Comparison of ENCODE assay signal across 17 mouse cellular contexts in genomic region chr15:27670708-27671107, GRCm38 (mm10). TPM values are rescaled to one million over a fixed set of nuclear protein-coding genes. Genes with fewer than 3 reads are reported as not detected.
DNase-seq lines count a peak whose midpoint lies in the region; ATAC-seq and TF ChIP-seq lines count a peak whose summit lies in the region.
"Had no signal": no experiment of that assay in that cellular context is flagged by ENCODE, and none has a peak within 500 bp of the region (broad histone marks: within the 10 kb centered on the region; RNA-seq: fewer than 3 reads in every experiment).

No protein-coding gene starts in this region.

- H3K27ac ChIP-seq in MEL (ENCODE audit: control insufficient read depth, low read depth, low read length): peak overlapping the region; percentile 83
- H3K27ac ChIP-seq: embryonic facial prominence, embryonic 13.5 days; limb, embryonic 12.5 days; liver, embryonic 15.5 days had no signal

- H3K27me3 ChIP-seq in MEL (ENCODE audit: control insufficient read depth in 1 of 2, insufficient read depth in 2 of 2, low read length in 2 of 2): no peaks in the 10 kb centered on the region
- H3K27me3 ChIP-seq: embryonic facial prominence, embryonic 13.5 days; limb, embryonic 12.5 days; liver, embryonic 15.5 days; Patski had no signal

- peak overlapping the region; percentile 58 for H3K9ac ChIP-seq in MEL (ENCODE audit: control insufficient read depth, low read depth, low read length, poor library complexity, severe bottlenecking)
- H3K9ac ChIP-seq: embryonic facial prominence, embryonic 13.5 days; limb, embryonic 12.5 days; liver, embryonic 15.5 days had no signal

- peaks cover 0 to 34% of the 10 kb centered on the region in 2 experiments; a peak in 2 of 4 replicates for H3K36me3 ChIP-seq in MEL (ENCODE audit: control insufficient read depth in 1 of 2, insufficient read depth in 2 of 2, low read length in 2 of 2)
- H3K36me3 ChIP-seq: embryonic facial prominence, embryonic 13.5 days; limb, embryonic 12.5 days; liver, embryonic 15.5 days had no signal

- no peaks in the 10 kb centered on the region for H3K79me2 ChIP-seq in MEL (ENCODE audit: control insufficient read depth, insufficient read depth, low read length, poor library complexity)

- no peak for TF ChIP-seq RAD21 in MEL (IDR thresholded peaks at IDR 0.05; ENCODE audit: low read depth, low read length)

- peak; percentile 35 to 53; a peak in 2 of 4 replicates for TF ChIP-seq EP300 in MEL (IDR thresholded peaks at IDR 0.05; ENCODE audit: low read depth in 1 of 2, low read length in 2 of 2)

- H3K4me1 ChIP-seq in MEL (ENCODE audit: control insufficient read depth in 1 of 2, insufficient read depth in 2 of 2, low read length in 2 of 2): peaks cover 30 to 43% of the 10 kb centered on the region in 2 experiments
- H3K4me1 ChIP-seq: embryonic facial prominence, embryonic 13.5 days had no signal

- peak overlapping the region; percentile 49 to 60 for H3K4me3 ChIP-seq in MEL (ENCODE audit: control insufficient read depth in 1 of 2, insufficient read depth in 1 of 2, low read depth in 2 of 2, low read length in 2 of 2)
- H3K4me3 ChIP-seq: embryonic facial prominence, embryonic 13.5 days; limb, embryonic 12.5 days; liver, embryonic 15.5 days; megakaryocyte, embryonic 14.5 days had no signal

- H3K9me3 ChIP-seq in MEL (replicated peaks; ENCODE audit: insufficient read depth, low read length): no peaks in the 10 kb centered on the region
- H3K9me3 ChIP-seq: embryonic facial prominence, embryonic 13.5 days; limb, embryonic 12.5 days; liver, embryonic 15.5 days; megakaryocyte, embryonic 14.5 days had no signal

- peak; percentile 89 for DNase-seq in CD4-positive, CD25-positive, alpha-beta regulatory T cell, adult 2 months (ENCODE audit: low read depth, low spot score)
- peak; percentile 91 for DNase-seq in MEL (ENCODE audit: low read depth, low spot score)
- peak; percentile 61 to 74 for DNase-seq in thymus, postnatal 10 days (ENCODE audit: low spot score in 2 of 2)
- no peak for DNase-seq in lung, postnatal 14 days
- no peak for DNase-seq in urinary bladder, adult 2 months (ENCODE audit: low spot score)
- DNase-seq in adrenal gland, postnatal 25 days: no peak
- DNase-seq: cerebellum, adult 9-11 months; kidney, postnatal 25 days; retina, postnatal 1 day had no signal

- peak; percentile 40; the same call in 1 of the 2 replicates for ATAC-seq in megakaryocyte-erythroid progenitor cell, adult 5-6 weeks (replicated peaks; ENCODE audit: low FRiP score, low TSS enrichment, poor library complexity, severe bottlenecking)
- ATAC-seq: hindbrain, embryonic 16.5 days; lung, postnatal 0 days; Patski had no signal

- TF ChIP-seq POLR2A in MEL (IDR thresholded peaks at IDR 0.05; ENCODE audit: control insufficient read depth in 1 of 2, insufficient read depth in 1 of 2, low read depth in 1 of 2, low read length in 2 of 2, poor library complexity in 1 of 2): peak in 1 of 2 experiments; percentile 65; a peak in 2 of 4 replicates

- TF ChIP-seq CTCF in MEL (IDR thresholded peaks at IDR 0.05 in 2 of 3, conservative IDR thresholded peaks at IDR 0.05 in 1 of 3; ENCODE audit: control insufficient read depth in 1 of 3, insufficient read depth in 1 of 3, low read depth in 2 of 3, low read length in 3 of 3, poor library complexity in 1 of 3, severe bottlenecking in 1 of 3): no peak

TF ChIP-seq in MEL, 35 proteins besides CTCF, POLR2A, EP300 and RAD21:
- TF ChIP-seq NELFE (IDR thresholded peaks at IDR 0.05; ENCODE audit: low read depth, low read length) (peak; percentile 69), CHD1 (IDR thresholded peaks at IDR 0.05; ENCODE audit: low read depth, low read length) (0 out of 2 replicates have a peak, but pooled peaks have one; percentile 10), SMC3 (IDR thresholded peaks at IDR 0.05; ENCODE audit: low read depth, low read length) (no peak), MAZ (IDR thresholded peaks at IDR 0.05; ENCODE audit: low read depth, low read length) (no peak), ZC3H11A (IDR thresholded peaks at IDR 0.05; ENCODE audit: low read depth, low read length) (no peak), MAFK (IDR thresholded peaks at IDR 0.05; ENCODE audit: borderline replicate concordance, low read depth, low read length) (no peak), MYC (IDR thresholded peaks at IDR 0.05; ENCODE audit: low read depth, low read length) (no peak), ETS1 (IDR thresholded peaks at IDR 0.05; ENCODE audit: low read depth, low read length) (peak; percentile 67), USF2 (IDR thresholded peaks at IDR 0.05; ENCODE audit: borderline replicate concordance in 1 of 2, insufficient read depth in 1 of 2, low read depth in 1 of 2, low read length in 2 of 2) (no peak), ZNF384 (IDR thresholded peaks at IDR 0.05; ENCODE audit: low read depth, low read length) (no peak), TCF12 (IDR thresholded peaks at IDR 0.05; ENCODE audit: low read depth, low read length) (peak; percentile 62), E2F4 (IDR thresholded peaks at IDR 0.05; ENCODE audit: borderline replicate concordance, low read depth, low read length) (no peak), RCOR1 (IDR thresholded peaks at IDR 0.05; ENCODE audit: low read depth, low read length) (peak; percentile 62), HCFC1 (IDR thresholded peaks at IDR 0.05; ENCODE audit: low read depth, low read length) (peak; percentile 61; the same call in 1 of the 2 replicates), ELF1 (IDR thresholded peaks at IDR 0.05; ENCODE audit: low read depth, low read length) (peak; percentile 60; the same call in 1 of the 2 replicates), POLR2AphosphoS5 (IDR thresholded peaks at IDR 0.05; ENCODE audit: borderline replicate concordance, low read depth, low read length) (no peak), MXI1 (IDR thresholded peaks at IDR 0.05; ENCODE audit: low read depth, low read length) (peak; percentile 67; the same call in 1 of the 2 replicates), BHLHE40 (IDR thresholded peaks at IDR 0.05; ENCODE audit: borderline replicate concordance, low read depth, low read length) (0 out of 2 replicates have a peak, but pooled peaks have one; percentile 14), SIN3A (IDR thresholded peaks at IDR 0.05; ENCODE audit: low read length) (peak; percentile 73), GABPA (IDR thresholded peaks at IDR 0.05; ENCODE audit: low read depth, low read length) (no peak), TAL1 (IDR thresholded peaks at IDR 0.05; ENCODE audit: low read length) (no peak), POLR2AphosphoS2 (IDR thresholded peaks at IDR 0.05; ENCODE audit: low read length) (peak; percentile 52; the same call in 1 of the 2 replicates), JUND (IDR thresholded peaks at IDR 0.05; ENCODE audit: low read depth, low read length) (0 out of 2 replicates have a peak, but pooled peaks have one; percentile 70), ZKSCAN1 (IDR thresholded peaks at IDR 0.05; ENCODE audit: low read depth, low read length) (no peak), MYB (IDR thresholded peaks at IDR 0.05; ENCODE audit: low read depth, low read length) (no peak), KAT2A (conservative IDR thresholded peaks at IDR 0.05; ENCODE audit: low read depth, low read length) (no peak), CHD2 (IDR thresholded peaks at IDR 0.05; ENCODE audit: low read length) (no peak), GATA1 (IDR thresholded peaks at IDR 0.05; ENCODE audit: low read depth, low read length) (peak; percentile 66), TBP (IDR thresholded peaks at IDR 0.05; ENCODE audit: low read depth, low read length) (peak; percentile 84; the same call in 1 of the 2 replicates), ZMIZ1 (IDR thresholded peaks at IDR 0.05; ENCODE audit: low read depth, low read length) (no peak), UBTF (IDR thresholded peaks at IDR 0.05; ENCODE audit: borderline replicate concordance, insufficient read depth, low read depth, low read length) (no peak), NRF1 (IDR thresholded peaks at IDR 0.05; ENCODE audit: insufficient read depth, low read depth, low read length, poor library complexity, severe bottlenecking) (no peak), USF1 (IDR thresholded peaks at IDR 0.05; ENCODE audit: low read depth, low read length) (no peak), MEF2A (IDR thresholded peaks at IDR 0.05; ENCODE audit: extremely low read depth, insufficient replicate concordance, low read depth, low read length, poor library complexity, severe bottlenecking) (no peak), MAX (IDR thresholded peaks at IDR 0.05; ENCODE audit: low read length) (peak; percentile 79)

RNA-seq across cellular contexts. Expression of gene Otulinl, which starts 10.7 kb away (rescaled TPM):
- total RNA-seq in MEL (2012; rRNA removed): 0.42 and 0.50 TPM in 2 replicates
- under 1 TPM in 1 of 2 experiments, not detected in 1; 0.14 TPM for polyA plus RNA-seq in MEL (2012; ENCODE audit: insufficient read depth in 1 of 2, insufficient read length in 2 of 2, low read depth in 1 of 2, low replicate concordance in 2 of 2, missing spikeins in 1 of 2)
- total RNA-seq in megakaryocyte-erythroid progenitor cell, adult 5-6 weeks (2014; fragmentation: Nextera tagmentation): 6.9 and 12.7 TPM in 2 replicates
- total RNA-seq in megakaryocyte-erythroid progenitor cell, adult 5-6 weeks (2017): 3.6 and 4.0 TPM in 2 replicates
- polyA plus RNA-seq in urinary bladder, adult 2 months (2012; rRNA removed): 12.6 and 14.9 TPM in 2 replicates
- total RNA-seq in adrenal gland, postnatal 25 days (2021): 3.6 and 4.3 TPM in 2 replicates

RNA-seq across cellular contexts. Expression of gene Otulin, which starts 40.2 kb away (rescaled TPM):
- total RNA-seq in MEL (2012; rRNA removed): 64.2 and 65.5 TPM in 2 replicates
- 10 to 100 TPM in 1 of 2 experiments, not detected in 1; 70.6 TPM for polyA plus RNA-seq in MEL (2012; ENCODE audit: insufficient read depth in 1 of 2, insufficient read length in 2 of 2, low read depth in 1 of 2, low replicate concordance in 2 of 2, missing spikeins in 1 of 2)
- total RNA-seq in megakaryocyte-erythroid progenitor cell, adult 5-6 weeks (2014; fragmentation: Nextera tagmentation): 36.3 and 51.2 TPM in 2 replicates
- 31.0 and 32.2 TPM in 2 replicates for total RNA-seq in megakaryocyte-erythroid progenitor cell, adult 5-6 weeks (2017)
- polyA plus RNA-seq in urinary bladder, adult 2 months (2012; rRNA removed): 26.0 and 26.3 TPM in 2 replicates
- total RNA-seq in adrenal gland, postnatal 25 days (2021): 36.3 and 42.4 TPM in 2 replicates

Comparison
In these comparisons a context has a peak if more than half of its experiments do, and no peak if none do; other contexts are left out.
1. DNase-seq: peak in CD4-positive, CD25-positive, alpha-beta regulatory T cell, adult 2 months (single experiment), MEL (single experiment) and thymus, postnatal 10 days (2 of 2); none in lung, postnatal 14 days (single experiment), urinary bladder, adult 2 months (single experiment) and adrenal gland, postnatal 25 days (single experiment).